Mouse (Mus musculus) granulocyte monocyte progenitor cell, adult 5-6 weeks (primary cell): Measurements from ENCODE around the gene Gfod1. TPM values are rescaled to one million over a fixed set of nuclear protein-coding genes. Genes with fewer than 3 reads are reported as not detected.

Experiments
- ATAC-seq: replicated peaks from 2 replicates; pipeline ENCODE4 v1.8.0; 2016; ENCODE audit warnings: mild to moderate bottlenecking, moderate TSS enrichment, inconsistent platforms; ENCODE audit not compliant: poor library complexity, severe bottlenecking
- total RNA-seq, 2 experiments: library from RNA; stranded (forward) in 1 of 2; stranded (reverse) in 1 of 2; fragments of 200-712, 200-1000 nt in 1 of 2; fragments of >200 nt in 1 of 2; fragmentation: Nextera tagmentation in 1 of 2; gene quantifications; 2 replicates each; pipeline ENCODE4 v1.2.3; 2014 to 2017

Gfod1 gene
- total RNA-seq, 2 experiments from 2014 or later = 7.8 to 13.9 TPM

GRCm38 (mm10) chr13:43210956-43211355, 93.0 kb downstream of the Gfod1 start:
- no peak for ATAC-seq

DNA sequence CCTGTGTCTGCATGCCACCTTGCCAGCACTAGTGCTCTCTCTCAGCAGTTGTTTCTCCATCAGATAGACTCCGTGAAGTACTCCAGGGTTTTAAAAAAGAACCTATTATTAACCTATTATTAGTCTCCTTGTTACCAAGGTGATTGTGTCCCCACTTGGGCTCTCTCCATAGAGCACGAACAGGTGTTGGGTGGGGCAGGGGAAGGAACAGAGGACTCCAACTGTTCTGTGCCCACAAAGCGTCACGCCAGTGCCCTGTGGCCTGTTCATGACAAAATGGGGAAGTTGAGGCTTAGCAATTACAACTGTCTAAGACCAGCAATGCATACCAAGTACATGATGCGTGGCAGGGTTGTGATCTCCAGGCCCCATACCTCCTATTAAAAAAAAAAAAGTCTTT, 94.4 kb downstream of the Gfod1 start:
- ATAC-seq = peak; percentile 77

DNA sequence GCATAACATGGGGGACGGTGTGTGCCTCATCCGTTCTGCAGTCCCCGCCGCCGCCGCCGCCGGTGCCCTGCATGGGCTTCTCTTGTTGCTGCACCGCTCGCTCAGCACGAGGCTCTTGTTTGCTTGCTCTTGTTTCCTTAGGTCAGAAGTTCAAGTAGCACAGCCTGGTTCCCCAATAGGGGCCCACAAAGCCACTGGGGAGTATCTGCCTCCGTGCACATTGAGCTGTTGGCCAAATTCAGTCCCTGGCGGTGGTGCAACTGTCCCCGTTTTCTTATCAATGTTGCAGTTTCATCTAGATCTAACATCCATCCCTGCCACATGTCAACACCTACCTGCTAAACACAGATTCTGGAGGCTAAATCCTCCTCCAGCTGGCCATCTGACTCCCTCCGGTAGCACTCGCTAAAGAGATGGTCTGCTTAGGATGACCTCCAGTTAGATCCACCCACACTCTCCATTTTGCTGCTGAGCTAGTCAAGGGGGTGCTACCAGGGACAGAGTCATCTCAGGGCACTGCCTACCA, 95.0 kb downstream of the Gfod1 start:
- peak; percentile 59 for ATAC-seq

DNA sequence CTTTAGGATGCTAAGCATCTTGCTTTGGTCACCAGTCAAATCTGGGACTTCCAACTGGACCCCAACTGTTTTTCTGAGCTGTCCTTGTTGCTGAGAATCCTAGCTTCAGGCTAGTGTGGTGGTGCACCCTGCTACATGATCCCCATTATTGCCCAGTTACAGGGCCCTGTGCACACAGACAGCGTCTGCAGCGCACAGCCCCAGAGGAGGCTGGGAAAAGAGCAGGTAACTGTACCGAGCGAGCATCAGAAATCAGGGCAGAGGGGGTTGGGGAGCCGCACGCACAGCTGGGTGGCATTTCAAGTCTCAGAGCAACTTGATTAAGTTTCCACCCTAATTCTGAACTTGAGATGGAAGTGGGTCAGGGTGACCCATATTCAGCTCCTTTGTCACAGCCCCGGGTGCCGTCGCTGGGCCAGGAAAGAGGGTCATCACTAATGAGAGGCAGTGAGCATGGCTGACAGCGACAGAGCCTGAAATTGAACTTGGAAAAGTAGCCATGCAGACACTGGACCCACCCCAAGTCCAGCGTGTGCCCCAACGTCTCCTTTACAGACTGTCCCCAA, 97.8 kb downstream of the Gfod1 start:
- ATAC-seq = no peak

GRCm38 (mm10) chr13:43203641-43204040, 100.3 kb downstream of the Gfod1 start:
- ATAC-seq = no peak

DNA sequence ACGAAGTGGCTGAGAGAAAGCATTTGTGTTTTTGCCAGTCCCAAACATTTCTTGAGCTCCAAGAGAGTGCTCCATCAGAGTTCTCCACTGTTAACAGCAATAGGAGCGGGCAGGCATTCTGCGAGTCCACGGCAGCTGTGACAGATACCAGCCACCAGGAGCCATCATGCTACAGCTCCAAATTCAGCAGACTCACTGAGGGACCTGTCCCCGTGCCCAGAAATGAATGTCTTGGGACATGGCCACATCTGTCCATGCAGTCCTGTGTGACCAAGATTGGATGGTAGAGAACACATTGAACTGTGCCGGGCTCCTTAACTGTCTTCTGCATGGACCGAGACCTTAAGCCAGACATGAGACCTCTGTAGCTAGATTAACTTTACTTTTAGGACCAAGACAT, 100.7 kb downstream of the Gfod1 start:
- ATAC-seq = no peak

GRCm38 (mm10) chr13:43202351-43202750, 101.6 kb downstream of the Gfod1 start:
- ATAC-seq = no peak

DNA sequence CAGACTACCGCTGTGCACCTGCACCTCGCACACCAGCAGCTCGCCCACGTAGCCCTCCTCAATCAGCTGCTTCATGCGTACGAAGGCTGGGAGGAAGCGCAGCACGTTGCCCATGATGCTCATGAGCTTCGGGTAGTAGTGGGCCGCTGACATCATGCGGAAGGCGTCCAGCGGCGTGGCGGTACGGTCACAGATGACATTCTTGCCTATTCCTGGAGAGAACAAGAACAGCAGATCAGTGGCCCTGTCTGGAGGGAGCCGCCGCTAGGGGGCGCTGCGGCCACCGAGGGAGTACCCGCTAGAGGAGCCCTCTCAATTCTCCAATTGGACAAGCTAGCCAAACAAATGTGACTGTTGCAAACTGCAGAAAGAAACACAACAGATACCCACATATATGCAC, 102.9 kb downstream of the Gfod1 start:
- ATAC-seq = no peak

- no peak for ATAC-seq
Measured at GRCm38 (mm10) chr13:43200473-43200872, 103.5 kb downstream of the Gfod1 start.

- ATAC-seq = peak; percentile 29; the same call in 1 of the 2 replicates
Measured at GRCm38 (mm10) chr13:43199749-43200148, 104.2 kb downstream of the Gfod1 start.

- peak; percentile 65 for ATAC-seq
Measured at GRCm38 (mm10) chr13:43199282-43199681, 104.7 kb downstream of the Gfod1 start.

DNA sequence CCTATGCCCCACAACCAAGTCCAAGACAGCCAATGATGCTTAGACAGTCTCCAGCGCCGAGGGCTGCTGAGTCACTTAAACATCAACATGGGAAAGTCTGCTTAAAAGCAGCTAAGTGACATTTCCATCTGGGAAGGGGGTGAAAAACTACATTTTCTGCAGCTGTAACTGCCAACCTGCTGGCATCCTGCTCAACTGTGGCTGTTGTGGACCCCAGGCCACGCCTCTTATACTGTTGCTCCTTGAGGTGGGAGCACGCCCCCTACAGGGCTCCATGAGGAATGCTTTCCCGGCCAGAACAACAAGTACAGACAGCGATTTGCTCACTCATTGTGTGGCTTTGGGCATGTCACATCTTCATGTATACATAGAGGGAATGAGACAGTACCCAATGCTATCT, 106.8 kb downstream of the Gfod1 start:
- ATAC-seq = no peak

GRCm38 (mm10) chr13:43196000-43196399, 108.0 kb downstream of the Gfod1 start:
- no peak for ATAC-seq

DNA sequence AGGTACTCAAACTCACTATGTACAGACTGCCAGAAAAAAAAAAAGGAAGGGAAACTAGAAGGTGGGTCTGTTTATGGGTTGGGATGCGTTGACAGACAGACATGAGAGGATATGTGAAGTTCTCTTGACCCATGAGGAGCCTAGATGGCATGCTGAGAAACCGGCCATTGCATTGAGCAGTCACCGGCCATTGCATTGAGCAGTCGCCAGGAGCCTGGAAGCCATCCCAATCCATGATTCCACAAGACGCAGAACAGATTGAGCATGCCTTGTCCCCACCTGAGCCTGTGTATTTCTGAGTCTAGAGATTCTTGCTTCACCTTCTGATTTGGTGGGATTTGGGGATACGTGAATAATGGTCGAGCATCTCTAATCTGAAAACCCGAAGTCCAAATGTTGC, 110.0 kb downstream of the Gfod1 start:
- no peak for ATAC-seq

DNA sequence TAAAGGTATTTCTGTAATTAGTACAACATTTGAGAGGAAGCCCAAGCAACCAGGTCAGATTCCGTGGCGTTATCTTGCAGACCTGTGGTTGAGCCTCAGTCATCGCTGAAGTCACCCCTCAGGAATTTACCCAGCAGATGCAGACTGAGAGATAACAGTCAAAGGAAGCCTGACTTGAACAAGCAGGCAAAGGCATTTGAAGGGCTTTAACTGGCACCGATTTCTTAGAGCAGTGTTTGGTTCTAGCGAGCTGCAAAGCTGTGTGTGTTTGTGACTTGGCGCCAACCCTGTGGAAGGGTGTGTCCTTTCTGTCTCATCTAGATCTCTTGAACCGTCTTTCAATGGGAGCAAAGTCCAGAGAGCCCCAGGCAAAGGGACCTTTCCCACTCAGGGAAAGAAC, 110.7 kb downstream of the Gfod1 start:
- peak; percentile 24 for ATAC-seq

DNA sequence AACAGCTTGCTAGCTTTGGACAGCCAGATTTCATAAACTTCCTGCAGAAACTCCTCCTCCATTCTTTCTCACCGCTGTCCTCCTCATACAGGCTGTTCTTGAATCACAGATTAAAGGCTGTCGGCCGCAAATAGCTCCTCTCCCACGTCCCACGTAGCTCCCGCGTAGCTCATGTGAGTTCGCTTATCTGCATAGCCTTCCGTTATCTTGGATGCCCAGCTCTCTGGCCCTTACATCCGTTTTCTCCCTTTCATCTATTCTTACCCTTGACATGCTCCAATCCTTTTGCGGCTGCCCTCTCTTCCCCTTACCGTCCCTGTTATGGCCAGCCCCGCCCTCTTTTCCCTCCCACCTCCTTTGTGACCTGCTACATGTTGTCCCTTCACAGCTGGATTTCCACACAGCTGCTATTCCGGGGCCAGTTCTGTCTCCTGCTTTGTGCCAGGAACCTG, 112.2 kb downstream of the Gfod1 start:
- peak; percentile 80 for ATAC-seq

DNA sequence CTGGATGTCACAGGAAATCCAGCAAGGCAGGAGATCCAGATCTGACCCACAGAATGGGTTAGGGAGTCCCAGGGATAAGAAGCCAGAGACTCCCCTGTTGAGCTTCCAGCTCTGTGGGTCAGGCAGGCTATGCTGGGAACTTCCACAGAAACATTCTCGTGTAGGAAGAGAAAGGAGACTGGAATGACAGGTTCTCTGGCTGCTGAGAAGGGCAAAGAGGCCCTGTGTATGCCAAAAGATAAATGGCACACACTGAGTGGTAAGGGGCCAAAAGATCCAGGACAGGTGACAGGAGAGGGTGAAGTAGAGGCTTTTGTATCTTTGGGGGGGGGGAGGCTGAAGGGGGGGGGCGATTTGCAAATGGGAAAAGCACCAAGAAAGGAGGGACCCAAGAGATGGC, 112.7 kb downstream of the Gfod1 start:
- ATAC-seq = no peak

- ATAC-seq = no peak
Measured at GRCm38 (mm10) chr13:43187736-43188135, 116.2 kb downstream of the Gfod1 start.

GRCm38 (mm10) chr13:43183248-43184055, 120.5 kb downstream of the Gfod1 start:
- no peak for ATAC-seq

- ATAC-seq = peak; percentile 60
Measured at GRCm38 (mm10) chr13:43182465-43183201, 121.3 kb downstream of the Gfod1 start.

- no peak for ATAC-seq
Measured at GRCm38 (mm10) chr13:43181104-43181503, 122.9 kb downstream of the Gfod1 start.
